Mouse (Mus musculus): ENCODE measurements around the gene Tas1r3.

GRCm38 (mm10) chr4:155869317-155870033, 6.3 kb upstream of the Tas1r3 start, which contains the start of the genes Cptp and Ints11:
- TF ChIP-seq CTCF (IDR thresholded peaks at IDR 0.05; ENCODE audit: low read depth), result peak; percentile 56
- no peak for TF ChIP-seq EP300 (optimal IDR thresholded peaks at IDR 0.05)
